Mouse (Mus musculus) spleen, adult 2 months (tissue): ENCODE data around the gene Cfap61.

Source experiments
- CTCF ChIP-seq: fragments of 200-500 bp; IDR thresholded peaks from 2 replicates; pipeline ENCODE4 v1.5.1; 2011; ENCODE audit warnings: mild to moderate bottlenecking, inconsistent platforms; ENCODE audit not compliant: insufficient read depth, insufficient read length, insufficient replicate concordance; ENCODE audit errors: extremely low read depth
- POLR2A ChIP-seq: fragments of 200-500 bp; IDR thresholded peaks from 2 replicates; pipeline ENCODE4 v1.6.1; 2011; ENCODE audit warnings: low read depth, low read length, inconsistent platforms

DNA sequence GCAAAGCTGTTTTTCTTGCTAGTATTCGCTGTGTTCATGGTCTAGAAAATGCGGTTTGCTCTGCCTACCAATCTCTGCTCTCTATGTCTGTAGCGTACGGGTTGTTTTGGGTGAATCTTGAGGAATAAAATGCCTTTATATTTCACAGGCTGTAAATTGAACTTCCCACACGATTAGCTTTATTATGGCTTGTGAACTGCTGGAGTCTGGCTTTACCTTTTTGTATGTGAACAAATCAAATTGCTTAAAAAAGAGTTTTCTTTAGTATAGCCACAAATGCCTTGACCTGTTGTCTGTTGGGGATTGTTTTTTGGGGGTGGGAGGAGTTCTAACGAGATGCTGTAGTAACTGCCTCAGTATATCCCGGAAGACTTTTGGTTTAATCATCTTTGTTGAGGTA is 289.6 kb downstream of the Cfap61 start:
- no peak for TF ChIP-seq POLR2A
- TF ChIP-seq CTCF = no peak
